Mouse (Mus musculus): ENCODE results near the gene Gucy2d.

DNA sequence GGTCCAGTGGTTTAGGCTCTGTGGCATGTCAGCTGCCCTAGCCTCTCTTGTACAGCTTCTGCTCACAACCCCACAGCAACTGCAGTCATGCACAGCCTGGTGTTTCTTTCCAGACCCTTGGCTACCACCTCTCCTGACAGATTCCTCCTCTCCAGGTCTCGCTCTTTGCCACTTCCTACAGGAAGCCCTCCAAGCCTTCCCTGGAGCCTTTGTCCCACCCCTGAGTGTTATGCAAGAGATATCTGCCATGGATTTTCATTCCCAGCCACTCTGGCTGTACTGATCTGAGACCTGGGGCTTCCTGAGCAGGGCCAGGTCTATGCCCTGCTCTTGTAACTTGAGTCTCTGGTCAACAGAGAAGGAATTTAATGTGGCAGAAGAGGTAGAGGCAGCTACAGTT, 40.3 kb downstream of the Gucy2d start:
- TF ChIP-seq CTCF (IDR thresholded peaks at IDR 0.05; ENCODE audit: borderline replicate concordance, insufficient read depth, low read depth, low read length) (no peak), POLR2A (IDR thresholded peaks at IDR 0.05; ENCODE audit: borderline replicate concordance, insufficient read depth, low read length) (no peak)
